Mouse (Mus musculus) hindbrain, embryonic 10.5 days (tissue): ENCODE data around the gene Phb. TPM values are rescaled to one million over a fixed set of nuclear protein-coding genes. Genes with fewer than 3 reads are reported as not detected.

Experiments
- DNase-seq: peaks from one replicate; pipeline ENCODE4 v3.0.0-alpha.2; 2017; ENCODE audit warnings: low spot score
- H3K27ac ChIP-seq: fragments of 300-500 bp; sonication (generic); 2 replicates; pipeline ENCODE4 v1.5.1; 2016; ENCODE audit warnings: mild to moderate bottlenecking, moderate library complexity
- H3K27me3 ChIP-seq: fragments of 300-500 bp; sonication (generic); 2 replicates; pipeline ENCODE4 v1.6.1; 2016; ENCODE audit warnings: mild to moderate bottlenecking; ENCODE audit not compliant: poor library complexity, insufficient read depth, severe bottlenecking
- H3K36me3 ChIP-seq: fragments of 300-500 bp; sonication (generic); 2 replicates; pipeline ENCODE4 v1.6.1; 2016; ENCODE audit warnings: mild to moderate bottlenecking, moderate library complexity
- H3K4me1 ChIP-seq: fragments of 300-500 bp; sonication (generic); replicated peaks from 2 replicates; pipeline ENCODE4 v1.6.1; 2016; ENCODE audit warnings: mild to moderate bottlenecking
- H3K4me3 ChIP-seq: fragments of 300-500 bp; sonication (generic); 2 replicates; pipeline ENCODE4 v1.5.1; 2016; ENCODE audit warnings: mild to moderate bottlenecking, moderate library complexity
- H3K9me3 ChIP-seq: fragments of 300-500 bp; sonication (generic); 2 replicates; pipeline ENCODE4 v1.6.1; 2016; ENCODE audit warnings: mild to moderate bottlenecking, moderate library complexity
- WGBS: fragments of 180-500 bp; shearing (Covaris S2); methylation state at CpG from one replicate; pipeline ENCODE4 v1.1.7; 2016; 5-methylcytosine and 5-hydroxymethylcytosine counted together
- polyA plus RNA-seq: library from polyadenylated mRNA; unstranded; fragments of >200 nt; fragmentation: Nextera tagmentation; extraction: Ambion mirVana; gene quantifications from 2 replicates; pipeline ENCODE4 v1.2.1, GENCODE M21; 2016

Phb gene
- polyA plus RNA-seq, 1 experiment from 2014 or later = 222 TPM

- 92% methylated on average over 14 of the region's 14 CpGs for WGBS
- Histone ChIP-seq H3K27ac (peak overlapping the region; percentile 66; the same call in 1 of the 2 replicates), H3K9me3 (no peaks in the 10 kb centered on the region), H3K27me3 (no peaks in the 10 kb centered on the region), H3K36me3 (peaks cover 98% of the 10 kb centered on the region), H3K4me1 (peaks cover 9% of the 10 kb centered on the region; the same call in 1 of the 2 replicates), H3K4me3 (no peak overlapping the region)
- no peak for DNase-seq
Observed at GRCm38 (mm10) chr11:95675498-95675897, 8.7 kb downstream of the Phb start.

GRCm38 (mm10) chr11:95676307-95676706 is 9.6 kb downstream of the Phb start:
- peak; percentile 87 for DNase-seq
- peak overlapping the region; percentile 66; the same call in 1 of the 2 replicates for H3K27ac ChIP-seq
- peaks cover 98% of the 10 kb centered on the region for H3K36me3 ChIP-seq
- peaks cover 12% of the 10 kb centered on the region; the same call in 1 of the 2 replicates for H3K4me1 ChIP-seq
- H3K9me3 ChIP-seq = no peaks in the 10 kb centered on the region
- no peak overlapping the region for H3K4me3 ChIP-seq
- WGBS = 25% methylated on average over 6 of the region's 6 CpGs
- H3K27me3 ChIP-seq = no peaks in the 10 kb centered on the region

- H3K36me3 ChIP-seq = peaks cover 98% of the 10 kb centered on the region
- H3K4me3 ChIP-seq = no peak overlapping the region
- H3K9me3 ChIP-seq = no peaks in the 10 kb centered on the region
- H3K27ac ChIP-seq = no peak overlapping the region
- 92% methylated on average over 14 of the region's 14 CpGs for WGBS
- H3K27me3 ChIP-seq = no peaks in the 10 kb centered on the region
- H3K4me1 ChIP-seq = peaks cover 23% of the 10 kb centered on the region
- DNase-seq = no peak
Observed at GRCm38 (mm10) chr11:95677925-95678701, 11.4 kb downstream of the Phb start.

- H3K4me1 ChIP-seq = peaks cover 13% of the 10 kb centered on the region
- peak; percentile 20 for DNase-seq
- no peaks in the 10 kb centered on the region for H3K9me3 ChIP-seq
- peaks cover 59% of the 10 kb centered on the region for H3K36me3 ChIP-seq
- H3K4me3 ChIP-seq = no peak overlapping the region
- H3K27ac ChIP-seq = peak overlapping the region; percentile 36; the same call in 1 of the 2 replicates
- WGBS = 70% methylated on average over 9 of the region's 9 CpGs
- H3K27me3 ChIP-seq = no peaks in the 10 kb centered on the region
Observed at GRCm38 (mm10) chr11:95681995-95682601, 15.3 kb downstream of the Phb start.

GRCm38 (mm10) chr11:95682946-95683345 is 16.2 kb downstream of the Phb start:
- no peak overlapping the region for H3K27ac ChIP-seq
- peaks cover 51% of the 10 kb centered on the region for H3K36me3 ChIP-seq
- H3K4me3 ChIP-seq = no peak overlapping the region
- no peak for DNase-seq
- no peaks in the 10 kb centered on the region for H3K27me3 ChIP-seq
- WGBS = 85% methylated on average over 3 of the region's 3 CpGs
- peaks cover 13% of the 10 kb centered on the region for H3K4me1 ChIP-seq
- no peaks in the 10 kb centered on the region for H3K9me3 ChIP-seq

- Histone ChIP-seq H3K27me3 (no peaks in the 10 kb centered on the region), H3K9me3 (no peaks in the 10 kb centered on the region), H3K4me3 (no peak overlapping the region), H3K27ac (no peak overlapping the region), H3K4me1 (peaks cover 23% of the 10 kb centered on the region), H3K36me3 (peaks cover 22% of the 10 kb centered on the region)
- peak; percentile 76 for DNase-seq
- WGBS = 4% methylated on average over 4 of the region's 4 CpGs
Observed at GRCm38 (mm10) chr11:95686031-95686430, 19.3 kb downstream of the Phb start.

GRCm38 (mm10) chr11:95687084-95687656 is 20.4 kb downstream of the Phb start:
- Histone ChIP-seq H3K27me3 (no peaks in the 10 kb centered on the region), H3K9me3 (no peaks in the 10 kb centered on the region), H3K27ac (peak overlapping the region; percentile 35; the same call in 1 of the 2 replicates), H3K4me1 (peaks cover 12% of the 10 kb centered on the region), H3K36me3 (peaks cover 10% of the 10 kb centered on the region), H3K4me3 (no peak overlapping the region)
- WGBS = 47% methylated on average over 11 of the region's 11 CpGs
- DNase-seq = peak; percentile 18

- H3K9me3 ChIP-seq = no peaks in the 10 kb centered on the region
- no peak for DNase-seq
- peak overlapping the region; percentile 19 for H3K27ac ChIP-seq
- 79% methylated on average over 6 of the region's 6 CpGs for WGBS
- H3K36me3 ChIP-seq = no peaks in the 10 kb centered on the region
- no peak overlapping the region for H3K4me3 ChIP-seq
- no peaks in the 10 kb centered on the region for H3K27me3 ChIP-seq
- H3K4me1 ChIP-seq = peaks cover 10% of the 10 kb centered on the region; the same call in 1 of the 2 replicates
Observed at GRCm38 (mm10) chr11:95688515-95688914, 21.8 kb downstream of the Phb start.

- peak overlapping the region; percentile 19 for H3K27ac ChIP-seq
- no peaks in the 10 kb centered on the region for H3K27me3 ChIP-seq
- H3K4me3 ChIP-seq = no peak overlapping the region
- WGBS = 85% methylated on average over 7 of the region's 7 CpGs
- no peak for DNase-seq
- peaks cover 10% of the 10 kb centered on the region; the same call in 1 of the 2 replicates for H3K4me1 ChIP-seq
- no peaks in the 10 kb centered on the region for H3K9me3 ChIP-seq
- H3K36me3 ChIP-seq = no peaks in the 10 kb centered on the region
Observed at GRCm38 (mm10) chr11:95688981-95689380, 22.2 kb downstream of the Phb start.

- Histone ChIP-seq H3K4me3 (no peak overlapping the region), H3K27ac (peak overlapping the region; percentile 19; the same call in 1 of the 2 replicates), H3K9me3 (no peaks in the 10 kb centered on the region), H3K36me3 (no peaks in the 10 kb centered on the region), H3K4me1 (peaks cover 10% of the 10 kb centered on the region; the same call in 1 of the 2 replicates), H3K27me3 (no peaks in the 10 kb centered on the region)
- DNase-seq = no peak
- WGBS = 91% methylated on average over 3 of the region's 3 CpGs
Observed at GRCm38 (mm10) chr11:95689544-95689943, 22.8 kb downstream of the Phb start.

- no peak overlapping the region for H3K27ac ChIP-seq
- 0 out of 2 replicates have a peak, but pooled peaks cover 6% of the 10 kb centered on the region for H3K4me1 ChIP-seq
- H3K27me3 ChIP-seq = no peaks in the 10 kb centered on the region
- no peak overlapping the region for H3K4me3 ChIP-seq
- 85% methylated on average over 5 of the region's 5 CpGs for WGBS
- DNase-seq = no peak
- H3K36me3 ChIP-seq = no peaks in the 10 kb centered on the region
- H3K9me3 ChIP-seq = no peaks in the 10 kb centered on the region
Observed at GRCm38 (mm10) chr11:95698541-95698940, 31.8 kb downstream of the Phb start.

- Histone ChIP-seq H3K27ac (no peak overlapping the region), H3K9me3 (no peaks in the 10 kb centered on the region), H3K36me3 (no peaks in the 10 kb centered on the region), H3K27me3 (no peaks in the 10 kb centered on the region), H3K4me1 (0 out of 2 replicates have a peak, but pooled peaks cover 6% of the 10 kb centered on the region), H3K4me3 (no peak overlapping the region)
- 93% methylated on average over 13 of the region's 13 CpGs for WGBS
- DNase-seq = no peak
Observed at GRCm38 (mm10) chr11:95700778-95701739, 34.3 kb downstream of the Phb start.
